Mouse (Mus musculus) urinary bladder, postnatal 25 days (tissue): ENCODE results near the gene Pcgf2.
"Not testable (repeated sequence)": the region's sequence is repeated elsewhere in the genome, so short reads cannot be mapped to it uniquely, and the experiment has no call there.

ENCODE experiments used
- DNase-seq: peaks from one replicate; pipeline ENCODE4 v3.0.0; 2022; ENCODE audit warnings: low spot score

Pcgf2 gene

GRCm38 (mm10) chr11:97650341-97650740 is 50.0 kb downstream of the Pcgf2 start:
- DNase-seq: no peak

DNA sequence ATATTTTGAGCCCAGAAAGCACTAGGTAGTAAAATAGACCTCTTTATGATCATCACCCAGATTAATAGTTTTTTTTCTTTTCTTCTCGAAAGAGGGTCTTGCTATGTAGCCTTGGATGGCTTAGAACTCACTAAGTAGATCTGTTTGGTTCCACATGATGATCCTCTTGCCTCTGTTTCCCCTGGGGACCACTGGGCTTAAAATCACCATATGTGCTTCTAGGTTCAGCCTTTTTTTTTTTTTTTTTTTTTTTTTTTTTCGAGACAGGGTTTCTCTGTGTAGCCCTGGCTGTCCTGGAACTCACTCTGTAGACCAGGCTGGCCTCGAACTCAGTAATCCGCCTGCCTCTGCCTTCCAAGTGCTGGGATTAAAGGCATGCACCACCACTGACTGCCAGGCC is 51.8 kb downstream of the Pcgf2 start:
- not testable (repeated sequence) for DNase-seq

- peak; percentile 67 for DNase-seq
These were observed 55.5 kb downstream of the Pcgf2 start for GRCm38 (mm10) chr11:97644834-97645233.

DNA sequence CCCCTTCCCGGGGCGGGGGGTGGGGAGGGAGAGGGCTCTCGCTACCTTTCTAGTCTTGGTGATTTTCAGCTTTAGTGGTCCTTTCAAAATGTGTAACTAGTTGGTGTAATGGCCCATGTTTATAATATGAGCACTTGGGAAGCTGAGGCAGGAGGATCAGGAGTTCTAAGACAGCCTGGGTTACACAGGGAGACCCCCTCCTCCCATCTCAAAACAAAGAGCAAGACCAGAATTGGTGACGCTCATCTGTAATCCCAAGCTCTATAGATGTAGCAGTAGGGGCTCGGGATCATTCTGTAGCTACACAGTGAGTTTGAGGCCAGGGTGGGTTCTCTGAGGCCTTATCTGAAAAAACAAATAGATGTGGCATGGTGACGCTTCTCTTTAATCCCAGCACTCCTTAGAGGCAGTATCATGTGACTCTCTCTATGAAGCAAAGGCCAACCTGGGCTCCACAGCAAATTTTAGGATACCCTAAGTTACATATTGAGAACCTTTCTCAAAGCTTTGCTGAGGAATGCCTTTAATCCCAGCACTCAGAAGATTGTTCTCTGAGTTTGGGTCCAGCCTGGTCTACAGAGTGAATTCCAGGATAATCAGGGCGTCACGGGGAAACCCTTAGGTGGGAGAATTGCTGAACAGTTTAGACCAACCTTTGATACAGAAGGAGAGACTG is 56.8 kb downstream of the Pcgf2 start:
- no peak for DNase-seq

DNA sequence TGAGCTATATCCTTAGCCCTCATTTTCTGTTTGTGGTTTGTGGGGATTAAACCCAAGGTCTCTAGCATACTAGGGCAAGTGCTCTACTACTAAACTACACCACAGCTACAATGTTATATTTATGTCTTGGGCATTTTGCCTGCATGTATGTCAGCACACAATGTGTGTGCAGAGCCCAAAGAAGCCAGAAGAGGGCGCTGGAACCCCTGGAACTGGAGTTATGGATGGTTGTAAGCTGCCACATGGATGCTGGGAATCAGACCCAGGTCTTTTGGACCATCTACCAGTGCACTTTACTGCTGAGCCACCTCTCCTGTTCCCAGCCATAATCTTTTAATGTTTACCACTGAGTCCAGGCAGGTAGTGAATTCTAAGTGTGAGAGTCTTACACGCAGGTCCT is 57.6 kb downstream of the Pcgf2 start:
- DNase-seq: no peak

- DNase-seq: no peak
These were observed 58.6 kb downstream of the Pcgf2 start for GRCm38 (mm10) chr11:97641668-97642067.
